Mouse (Mus musculus): ENCODE results near the gene Bglap.
"Not testable (repeated sequence)": the region's sequence is repeated elsewhere in the genome, so short reads cannot be mapped to it uniquely, and the experiment has no call there.

GRCm38 (mm10) chr3:88428639-88429038 is 44.4 kb upstream of the Bglap start:
- not testable (repeated sequence) for TF ChIP-seq CTCF, POLR2A (IDR thresholded peaks at IDR 0.05; ENCODE audit: insufficient read depth, low read depth, low read length)
